In genomic region chr3:28696162-28696561, GRCm38 (mm10) we compare ENCODE assay signal across 17 mouse cellular contexts. TPM values are rescaled to one million over a fixed set of nuclear protein-coding genes. Genes with fewer than 3 reads are reported as not detected.
DNase-seq lines count a peak whose midpoint lies in the region; ATAC-seq and TF ChIP-seq lines count a peak whose summit lies in the region.
"Had no signal": no experiment of that assay in that cellular context is flagged by ENCODE, and none has a peak within 500 bp of the region (broad histone marks: within the 10 kb centered on the region; RNA-seq: fewer than 3 reads in every experiment).

No protein-coding gene starts in this region.

- no peak overlapping the region for H3K27ac ChIP-seq in gastrocnemius, adult 2 months
- H3K27ac ChIP-seq in kidney, adult 2 months (ENCODE audit: insufficient read depth, low read depth, low read length): peak overlapping the region; percentile 92
- H3K27ac ChIP-seq in intestine, embryonic 16.5 days (ENCODE audit: low read length): peak overlapping the region; percentile 71
- H3K27ac ChIP-seq in liver, postnatal 0 days (ENCODE audit: low read depth): peak overlapping the region; percentile 66

- no peak for TF ChIP-seq POLR2A in kidney, adult 2 months (IDR thresholded peaks at IDR 0.05; ENCODE audit: low read depth, low read length)

- 39% methylated on average over 10 of the region's 10 CpGs for WGBS in kidney, adult 2 months
- WGBS in intestine, embryonic 16.5 days: 53% methylated on average over 10 of the region's 10 CpGs
- WGBS in liver, postnatal 0 days (ENCODE audit: insufficient replicate concordance): 60% methylated on average over 10 of the region's 10 CpGs

- peak; percentile 53 for DNase-seq in gastrocnemius, adult 2 months
- DNase-seq in gastrocnemius, postnatal 4 days (ENCODE audit: low spot score in 2 of 2): no peak
- DNase-seq in kidney, adult 2 months: peak; percentile 58
- no peak for DNase-seq in kidney, adult 8-10 months
- DNase-seq in liver, postnatal 0 days: no peak
- no peak for DNase-seq in left cerebral cortex, postnatal 25 days (ENCODE audit: low spot score in 2 of 2)
- DNase-seq: cerebellum, adult 11-12 months; heart, adult 18-20 months; layer of hippocampus, adult 9-11 months; lung, adult 18-20 months; right cerebral cortex, adult 18-20 months had no signal

- no peaks in the 10 kb centered on the region for H3K27me3 ChIP-seq in kidney, adult 2 months (replicated peaks; ENCODE audit: control insufficient read depth, insufficient read depth, low read length)
- no peaks in the 10 kb centered on the region for H3K27me3 ChIP-seq in intestine, embryonic 16.5 days (replicated peaks; ENCODE audit: control insufficient read depth, insufficient read depth, low read length)
- H3K27me3 ChIP-seq in liver, postnatal 0 days (ENCODE audit: insufficient read depth, low read length): no peaks in the 10 kb centered on the region
- H3K27me3 ChIP-seq: Patski had no signal

- intact Hi-C loops in gastrocnemius, adult 2 months (cut with DNase I): loop anchor here (2.0 kb wide), 1 partner anchor 53 kb away; no protein-coding TSS in a partner anchor
- intact Hi-C loops in left cerebral cortex, postnatal 25 days (cut with DNase I): no loop called here

- peaks cover 5% of the 10 kb centered on the region; the same call in 1 of the 2 replicates for H3K4me1 ChIP-seq in kidney, adult 2 months (ENCODE audit: control insufficient read depth, insufficient read depth, low read length)
- H3K4me1 ChIP-seq in intestine, embryonic 16.5 days (ENCODE audit: control insufficient read depth, insufficient read depth, low read length): no peaks in the 10 kb centered on the region
- H3K4me1 ChIP-seq in liver, postnatal 0 days (ENCODE audit: insufficient read depth): peaks cover 3% of the 10 kb centered on the region; the same call in 1 of the 2 replicates

- peak overlapping the region; percentile 51 for H3K9ac ChIP-seq in intestine, embryonic 16.5 days (ENCODE audit: low read depth, low read length)
- peak overlapping the region; percentile 44 for H3K9ac ChIP-seq in liver, postnatal 0 days (replicated peaks)

- TF ChIP-seq EP300 in liver, postnatal 0 days (IDR thresholded peaks at IDR 0.05; ENCODE audit: low read depth): no peak

- no peak for TF ChIP-seq CTCF in gastrocnemius, adult 2 months (IDR thresholded peaks at IDR 0.05)
- TF ChIP-seq CTCF in kidney, adult 2 months (conservative IDR thresholded peaks at IDR 0.05; ENCODE audit: insufficient read depth, insufficient read length, low read depth, low read length): no peak
- no peak for TF ChIP-seq CTCF in liver, postnatal 0 days (IDR thresholded peaks at IDR 0.05; ENCODE audit: low read depth)

- peak overlapping the region; percentile 38 for H3K4me3 ChIP-seq in gastrocnemius, adult 2 months
- H3K4me3 ChIP-seq in kidney, adult 2 months (ENCODE audit: insufficient read depth, low read depth, low read length): peak overlapping the region; percentile 50
- H3K4me3 ChIP-seq in intestine, embryonic 16.5 days (ENCODE audit: low read length): peak overlapping the region; percentile 34
- no peak overlapping the region for H3K4me3 ChIP-seq in liver, postnatal 0 days (ENCODE audit: low read depth, low read length)

- no peaks in the 10 kb centered on the region for H3K36me3 ChIP-seq in kidney, adult 2 months (ENCODE audit: control insufficient read depth, insufficient read depth, low read length)
- no peaks in the 10 kb centered on the region for H3K36me3 ChIP-seq in intestine, embryonic 16.5 days (ENCODE audit: control insufficient read depth, insufficient read depth, low read length)
- H3K36me3 ChIP-seq in liver, postnatal 0 days (replicated peaks; ENCODE audit: insufficient read depth, low read length): no peaks in the 10 kb centered on the region

- no peaks in the 10 kb centered on the region for H3K9me3 ChIP-seq in intestine, embryonic 16.5 days (ENCODE audit: control insufficient read depth, low read length)
- no peaks in the 10 kb centered on the region for H3K9me3 ChIP-seq in liver, postnatal 0 days (ENCODE audit: low read length)

- ATAC-seq in intestine, embryonic 16.5 days: peak; percentile 73
- ATAC-seq in liver, postnatal 0 days: peak; percentile 5; the same call in 1 of the 2 replicates
- no peak for ATAC-seq in activated CD4-positive, CD25-positive, alpha-beta regulatory T cell, adult 4 months
- ATAC-seq: Patski had no signal

- H3K4me2 ChIP-seq in intestine, embryonic 16.5 days (ENCODE audit: low read depth, low read length): peak overlapping the region; percentile 46
- peak overlapping the region; percentile 55 for H3K4me2 ChIP-seq in liver, postnatal 0 days (ENCODE audit: low read depth, low read length)

RNA-seq across cellular contexts. Expression of gene Slc2a2, which starts 1.5 kb away (rescaled TPM):
- not detected for total RNA-seq in gastrocnemius, adult 2 months (2021)
- total RNA-seq in gastrocnemius, postnatal 4 days (2021): under 1 TPM in 1 of 2 experiments, not detected in 1; 0.36 TPM
- 114 and 127 TPM in 2 replicates for polyA plus RNA-seq in kidney, adult 2 months (2012; rRNA removed)
- 14.3 and 21.9 TPM in 2 replicates for polyA plus RNA-seq in intestine, embryonic 16.5 days (2015; fragmentation: Nextera tagmentation; extraction: Ambion mirVana)
- polyA plus RNA-seq in liver, postnatal 0 days (2015; fragmentation: Nextera tagmentation; extraction: Ambion mirVana): 135 TPM in 2 replicates
- not detected for total RNA-seq in left cerebral cortex, postnatal 25 days (2021)
- polyA plus RNA-seq in activated CD4-positive, CD25-positive, alpha-beta regulatory T cell, adult 4 months (2017; shearing (Covaris generic)): under 1 TPM in 1 of 2 experiments, not detected in 1; 0.69 TPM
- total RNA-seq: heart, adult 18-20 months; left cerebral cortex, postnatal 14 days; megakaryocyte, adult 5-6 weeks; midbrain, postnatal 0 days had no signal
- polyA plus RNA-seq: midbrain, postnatal 0 days had no signal

Comparison
In these comparisons a context has a peak if more than half of its experiments do, and no peak if none do; other contexts are left out.
1. DNase-seq: peak in gastrocnemius, adult 2 months (single experiment) and kidney, adult 2 months (single experiment); none in gastrocnemius, postnatal 4 days (0 of 2), kidney, adult 8-10 months (0 of 2), liver, postnatal 0 days (single experiment) and left cerebral cortex, postnatal 25 days (0 of 2).